Mouse (Mus musculus) bone marrow macrophage, adult 2 months (primary cell): ENCODE measurements around the gene Adam19.

Experiments used
- CTCF ChIP-seq: IDR thresholded peaks from 2 replicates; pipeline ENCODE4 v1.5.1; 2012; ENCODE audit warnings: low read depth, mild to moderate bottlenecking, low read length, moderate library complexity
- POLR2A ChIP-seq: IDR thresholded peaks from 2 replicates; pipeline ENCODE4 v1.6.1; 2012; ENCODE audit warnings: mild to moderate bottlenecking, low read depth, low read length, borderline replicate concordance

GRCm38 (mm10) chr11:46059887-46060650 is 4.3 kb downstream of the Adam19 start:
- no peak for TF ChIP-seq POLR2A
- TF ChIP-seq CTCF: no peak
